Mouse (Mus musculus): Measurements from ENCODE around the gene Kcnq1. TPM values are rescaled to one million over a fixed set of nuclear protein-coding genes. Genes with fewer than 3 reads are reported as not detected.

Gene Kcnq1
- polyA plus RNA-seq, 1 experiment, result 26.7 TPM

- DNase-seq, result no peak
- Histone ChIP-seq H3K4me1 (ENCODE audit: control insufficient read depth, insufficient read depth, low read length) (no peaks in the 10 kb centered on the region), H3K4me3 (replicated peaks; ENCODE audit: extremely low read depth, low read depth, low read length) (no peak overlapping the region)
- 72% methylated on average over 4 of the region's 4 CpGs for WGBS
- TF ChIP-seq CTCF (IDR thresholded peaks at IDR 0.05; ENCODE audit: insufficient read depth, low read length) (no peak), POLR2A (IDR thresholded peaks at IDR 0.05; ENCODE audit: borderline replicate concordance, extremely low read depth, low read depth, low read length) (no peak)
These were observed 167.6 kb downstream of the Kcnq1 start for GRCm38 (mm10) chr7:143273747-143274146.

DNA sequence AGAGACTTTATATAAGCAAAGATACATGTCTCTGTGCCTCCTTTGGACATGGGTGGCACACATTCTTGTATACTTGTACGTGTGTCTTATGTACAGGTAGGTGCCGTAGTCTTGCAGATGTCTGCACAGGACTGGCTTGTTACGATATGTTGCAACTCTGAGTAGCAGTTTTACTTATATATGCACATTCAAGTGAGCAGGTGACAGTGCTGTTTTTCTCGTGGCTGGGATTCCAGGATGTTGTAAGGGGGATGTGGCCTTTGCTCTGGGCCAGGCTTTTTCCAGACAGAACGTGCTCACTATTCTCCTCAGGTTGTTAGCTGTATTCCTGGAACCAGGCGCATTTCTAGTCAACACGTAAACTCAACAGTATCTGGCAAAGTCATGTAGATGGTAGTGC, 168.9 kb downstream of the Kcnq1 start:
- DNase-seq, result no peak
- WGBS, result 77% methylated on average over 7 of the region's 7 CpGs
- H3K4me3 ChIP-seq (replicated peaks; ENCODE audit: extremely low read depth, low read depth, low read length), result no peak overlapping the region

GRCm38 (mm10) chr7:143283625-143284024, 177.5 kb downstream of the Kcnq1 start:
- H3K4me1 ChIP-seq (ENCODE audit: control insufficient read depth, insufficient read depth, low read length), result peaks cover 9% of the 10 kb centered on the region; the same call in 1 of the 2 replicates
- TF ChIP-seq POLR2A (IDR thresholded peaks at IDR 0.05; ENCODE audit: borderline replicate concordance, extremely low read depth, low read depth, low read length), result no peak
- TF ChIP-seq CTCF (IDR thresholded peaks at IDR 0.05; ENCODE audit: insufficient read depth, low read length), result no peak
- DNase-seq, result no peak
- no peak overlapping the region for H3K4me3 ChIP-seq (replicated peaks; ENCODE audit: extremely low read depth, low read depth, low read length)
- WGBS, result 47% methylated on average over 2 of the region's 2 CpGs

More for the DNA sequence above, 168.9 kb downstream of the Kcnq1 start:
- no peaks in the 10 kb centered on the region for H3K4me1 ChIP-seq (ENCODE audit: control insufficient read depth, insufficient read depth, low read length)
- TF ChIP-seq CTCF (IDR thresholded peaks at IDR 0.05; ENCODE audit: insufficient read depth, low read length) (no peak), POLR2A (IDR thresholded peaks at IDR 0.05; ENCODE audit: borderline replicate concordance, extremely low read depth, low read depth, low read length) (no peak)

DNA sequence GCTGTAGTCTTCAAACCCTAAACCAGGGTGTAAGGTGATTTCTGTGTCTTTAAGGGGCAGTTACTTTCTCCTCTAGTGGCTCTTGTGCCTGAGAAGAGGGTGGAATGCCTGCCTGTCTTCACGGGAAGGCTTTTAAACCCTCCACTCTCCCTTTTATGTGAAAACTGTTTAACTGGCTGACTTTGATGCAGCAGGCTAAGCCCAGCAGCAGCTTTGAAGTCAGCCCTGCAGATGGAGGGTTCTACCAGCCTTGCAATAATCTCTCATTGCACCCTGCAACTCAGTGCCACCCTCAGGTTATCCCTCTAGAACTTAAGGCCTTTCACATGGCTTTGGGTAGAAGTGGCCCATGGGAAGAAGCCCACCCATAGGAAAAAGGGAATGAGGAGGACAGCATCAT, 178.7 kb downstream of the Kcnq1 start:
- WGBS, result 51% methylated on average over 1 of the region's 1 CpGs
- no peak for DNase-seq
- Histone ChIP-seq H3K4me1 (ENCODE audit: control insufficient read depth, insufficient read depth, low read length) (peaks cover 14% of the 10 kb centered on the region; the same call in 1 of the 2 replicates), H3K4me3 (replicated peaks; ENCODE audit: extremely low read depth, low read depth, low read length) (no peak overlapping the region)
- no peak for TF ChIP-seq POLR2A (IDR thresholded peaks at IDR 0.05; ENCODE audit: borderline replicate concordance, extremely low read depth, low read depth, low read length)
- TF ChIP-seq CTCF (IDR thresholded peaks at IDR 0.05; ENCODE audit: insufficient read depth, low read length), result no peak

DNA sequence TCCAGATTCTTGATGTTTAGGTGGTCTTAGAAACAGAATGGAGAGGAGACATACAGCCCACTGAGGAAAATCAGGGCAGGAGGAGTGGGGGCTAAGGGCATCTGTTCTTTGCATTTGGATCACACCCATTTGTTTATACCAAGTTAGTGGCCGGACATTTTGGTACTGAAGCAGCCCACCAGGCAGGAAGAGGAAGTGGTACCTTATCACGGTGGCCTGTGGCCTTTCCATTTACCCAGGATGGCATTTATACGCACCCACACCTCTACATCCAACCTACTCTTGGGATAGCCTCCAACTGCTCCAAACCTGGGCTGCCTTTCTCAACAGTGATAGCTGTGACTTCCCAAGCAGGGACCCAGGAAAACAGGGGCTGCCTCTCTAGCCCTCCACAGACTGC, 179.3 kb downstream of the Kcnq1 start:
- TF ChIP-seq POLR2A (IDR thresholded peaks at IDR 0.05; ENCODE audit: borderline replicate concordance, extremely low read depth, low read depth, low read length) (no peak), CTCF (IDR thresholded peaks at IDR 0.05; ENCODE audit: insufficient read depth, low read length) (no peak)
- 38% methylated on average over 3 of the region's 3 CpGs for WGBS
- Histone ChIP-seq H3K4me1 (ENCODE audit: control insufficient read depth, insufficient read depth, low read length) (peaks cover 14% of the 10 kb centered on the region; the same call in 1 of the 2 replicates), H3K4me3 (replicated peaks; ENCODE audit: extremely low read depth, low read depth, low read length) (no peak overlapping the region)
- DNase-seq, result no peak

GRCm38 (mm10) chr7:143286532-143287290, 180.5 kb downstream of the Kcnq1 start:
- Histone ChIP-seq H3K4me1 (ENCODE audit: control insufficient read depth, insufficient read depth, low read length) (peaks cover 22% of the 10 kb centered on the region; the same call in 1 of the 2 replicates), H3K4me3 (replicated peaks; ENCODE audit: extremely low read depth, low read depth, low read length) (no peak overlapping the region)
- no peak for DNase-seq
- WGBS, result 53% methylated on average over 8 of the region's 8 CpGs
- TF ChIP-seq CTCF (IDR thresholded peaks at IDR 0.05; ENCODE audit: insufficient read depth, low read length), result no peak
- TF ChIP-seq POLR2A (IDR thresholded peaks at IDR 0.05; ENCODE audit: borderline replicate concordance, extremely low read depth, low read depth, low read length), result no peak

DNA sequence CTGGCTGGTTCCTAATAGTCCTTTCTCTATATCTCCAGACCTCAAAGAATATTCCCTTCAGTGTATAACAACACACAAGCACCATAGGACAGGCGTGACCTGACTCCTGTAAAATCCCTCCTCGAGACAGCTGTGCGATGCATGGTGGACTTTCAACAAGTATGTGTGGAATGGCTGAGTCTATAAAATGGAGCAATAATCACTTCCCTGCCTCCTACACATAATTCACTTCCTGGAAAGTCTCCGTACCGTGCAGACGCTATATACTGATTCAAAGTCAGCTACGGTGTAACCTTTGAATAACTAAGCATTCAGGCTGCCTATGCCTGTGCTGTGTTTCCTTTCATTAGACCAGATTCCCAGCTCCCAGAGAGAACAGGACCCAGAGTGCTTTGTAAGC, 182.0 kb downstream of the Kcnq1 start:
- no peak overlapping the region for H3K4me3 ChIP-seq (replicated peaks; ENCODE audit: extremely low read depth, low read depth, low read length)
- TF ChIP-seq POLR2A (IDR thresholded peaks at IDR 0.05; ENCODE audit: borderline replicate concordance, extremely low read depth, low read depth, low read length) (no peak), CTCF (IDR thresholded peaks at IDR 0.05; ENCODE audit: insufficient read depth, low read length) (no peak)
- no peak for DNase-seq
- peaks cover 22% of the 10 kb centered on the region; the same call in 1 of the 2 replicates for H3K4me1 ChIP-seq (ENCODE audit: control insufficient read depth, insufficient read depth, low read length)
- WGBS, result 82% methylated on average over 7 of the region's 7 CpGs

GRCm38 (mm10) chr7:143289082-143289849, 183.1 kb downstream of the Kcnq1 start:
- WGBS, result 66% methylated on average over 3 of the region's 3 CpGs
- no peak for DNase-seq

DNA sequence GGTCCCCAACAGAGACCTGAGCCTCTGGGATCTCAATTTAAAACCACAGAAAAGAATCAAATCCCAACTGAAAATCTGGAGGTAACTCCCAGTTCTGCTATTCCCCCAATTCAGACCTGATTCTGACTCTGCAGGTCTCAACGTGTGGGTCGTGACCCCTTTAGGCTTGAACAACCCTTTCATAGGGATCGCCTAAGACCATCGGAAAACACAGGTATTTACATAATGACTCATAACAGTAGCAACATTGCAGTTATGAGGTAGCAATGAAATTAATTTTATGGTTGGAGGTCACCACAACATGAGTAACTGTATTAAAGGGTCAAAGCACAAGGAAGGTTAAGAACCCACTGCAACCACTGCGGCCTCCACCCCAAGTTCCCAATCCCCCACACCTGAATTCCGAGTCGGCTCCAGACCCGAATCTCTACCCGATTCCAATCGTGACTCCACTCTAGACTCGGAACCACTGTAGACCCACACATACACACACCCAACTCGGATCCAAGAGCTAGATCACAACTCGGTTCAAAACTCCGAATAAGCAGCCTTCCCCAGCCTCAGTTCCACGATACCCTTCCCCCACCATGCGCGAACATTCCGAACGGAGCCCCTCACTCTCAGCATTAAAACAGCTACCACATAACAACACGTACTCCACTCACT, 188.7 kb downstream of the Kcnq1 start:
- Histone ChIP-seq H3K4me1 (ENCODE audit: control insufficient read depth, insufficient read depth, low read length) (peaks cover 8% of the 10 kb centered on the region; the same call in 1 of the 2 replicates), H3K4me3 (replicated peaks; ENCODE audit: extremely low read depth, low read depth, low read length) (peak overlapping the region; percentile 68)
- 51% methylated on average over 20 of the region's 20 CpGs for WGBS
- TF ChIP-seq CTCF (IDR thresholded peaks at IDR 0.05; ENCODE audit: insufficient read depth, low read length) (no peak), POLR2A (IDR thresholded peaks at IDR 0.05; ENCODE audit: borderline replicate concordance, extremely low read depth, low read depth, low read length) (no peak)
- no peak for DNase-seq

More at GRCm38 (mm10) chr7:143289082-143289849, 183.1 kb downstream of the Kcnq1 start:
- H3K4me3 ChIP-seq (replicated peaks; ENCODE audit: extremely low read depth, low read depth, low read length), result no peak overlapping the region
- peaks cover 17% of the 10 kb centered on the region; the same call in 1 of the 2 replicates for H3K4me1 ChIP-seq (ENCODE audit: control insufficient read depth, insufficient read depth, low read length)
- TF ChIP-seq POLR2A (IDR thresholded peaks at IDR 0.05; ENCODE audit: borderline replicate concordance, extremely low read depth, low read depth, low read length) (no peak), CTCF (IDR thresholded peaks at IDR 0.05; ENCODE audit: insufficient read depth, low read length) (no peak)
